Mouse (Mus musculus): ENCODE data around the gene Ccdc171. TPM values are rescaled to one million over a fixed set of nuclear protein-coding genes. Genes with fewer than 3 reads are reported as not detected.
"Not testable (repeated sequence)": the region's sequence is repeated elsewhere in the genome, so short reads cannot be mapped to it uniquely, and the experiment has no call there.

The Ccdc171 gene
- total and polyA plus RNA-seq, 2 experiments from 2014 or later = 2.0 to 3.2 TPM

GRCm38 (mm10) chr4:83549501-83549900, 24.2 kb downstream of the Ccdc171 start:
- no peak overlapping the region for H3K27ac ChIP-seq
- no peaks in the 10 kb centered on the region for H3K36me3 ChIP-seq (ENCODE audit: insufficient read depth, low read length)
- H3K27me3 ChIP-seq (ENCODE audit: insufficient read depth, low read length) = no peaks in the 10 kb centered on the region
- TF ChIP-seq CTCF (IDR thresholded peaks at IDR 0.05; ENCODE audit: low read depth) = no peak
- ATAC-seq = no peak
- DNase-seq (ENCODE audit: low spot score) = peak; percentile 16
- no peaks in the 10 kb centered on the region for H3K9me3 ChIP-seq (ENCODE audit: low read length)
- WGBS = 54% methylated on average over 18 of the region's 18 CpGs
- H3K4me2 ChIP-seq (ENCODE audit: low read depth, low read length) = peak overlapping the region; percentile 33
- no peaks in the 10 kb centered on the region for H3K4me1 ChIP-seq (ENCODE audit: insufficient read depth, low read length)
- H3K9ac ChIP-seq (replicated peaks; ENCODE audit: low read length) = no peak overlapping the region
- H3K4me3 ChIP-seq (ENCODE audit: low read length) = no peak overlapping the region

GRCm38 (mm10) chr4:83567190-83568113, 42.1 kb downstream of the Ccdc171 start:
- Histone ChIP-seq H3K9ac (replicated peaks; ENCODE audit: low read length) (no peak overlapping the region), H3K4me3 (ENCODE audit: low read length) (no peak overlapping the region; the same call in 1 of the 2 replicates), H3K27ac (no peak overlapping the region), H3K36me3 (ENCODE audit: insufficient read depth, low read length) (no peaks in the 10 kb centered on the region), H3K4me2 (ENCODE audit: low read depth, low read length) (no peak overlapping the region), H3K4me1 (ENCODE audit: insufficient read depth, low read length) (no peaks in the 10 kb centered on the region), H3K27me3 (ENCODE audit: insufficient read depth, low read length) (no peaks in the 10 kb centered on the region), H3K9me3 (ENCODE audit: low read length) (no peaks in the 10 kb centered on the region)
- 31% methylated on average over 13 of the region's 13 CpGs for WGBS
- DNase-seq (ENCODE audit: low spot score) (peak; percentile 7), ATAC-seq (peak; percentile 79; the same call in 1 of the 2 replicates)
- TF ChIP-seq CTCF (IDR thresholded peaks at IDR 0.05; ENCODE audit: low read depth) = no peak

GRCm38 (mm10) chr4:83568145-83568544, 42.8 kb downstream of the Ccdc171 start:
- WGBS = 10% methylated on average over 9 of the region's 9 CpGs
- not testable (repeated sequence) for H3K36me3 ChIP-seq (ENCODE audit: insufficient read depth, low read length); H3K4me1 ChIP-seq (ENCODE audit: insufficient read depth, low read length); H3K27ac ChIP-seq; H3K4me3 ChIP-seq (ENCODE audit: low read length); H3K9ac ChIP-seq (replicated peaks; ENCODE audit: low read length); H3K9me3 ChIP-seq (ENCODE audit: low read length); H3K27me3 ChIP-seq (ENCODE audit: insufficient read depth, low read length)
- peak overlapping the region; percentile 30; the same call in 1 of the 2 replicates for H3K4me2 ChIP-seq (ENCODE audit: low read depth, low read length)
- peak; percentile 67; the same call in 1 of the 2 replicates for ATAC-seq
- peak; percentile 13 for DNase-seq (ENCODE audit: low spot score)

GRCm38 (mm10) chr4:83570569-83570968, 45.2 kb downstream of the Ccdc171 start:
- H3K9ac ChIP-seq (replicated peaks; ENCODE audit: low read length) = no peak overlapping the region
- no peaks in the 10 kb centered on the region for H3K27me3 ChIP-seq (ENCODE audit: insufficient read depth, low read length)
- H3K36me3 ChIP-seq (ENCODE audit: insufficient read depth, low read length) = no peaks in the 10 kb centered on the region
- peak; percentile 74 for TF ChIP-seq CTCF (IDR thresholded peaks at IDR 0.05; ENCODE audit: low read depth)
- H3K4me3 ChIP-seq (ENCODE audit: low read length) = no peak overlapping the region
- no peak overlapping the region for H3K27ac ChIP-seq
- no peaks in the 10 kb centered on the region for H3K9me3 ChIP-seq (ENCODE audit: low read length)
- H3K4me1 ChIP-seq (ENCODE audit: insufficient read depth, low read length) = no peaks in the 10 kb centered on the region
- 66% methylated on average over 6 of the region's 6 CpGs for WGBS
- H3K4me2 ChIP-seq (ENCODE audit: low read depth, low read length) = no peak overlapping the region
- ATAC-seq (0 out of 2 replicates have a peak, but pooled peaks have one; percentile 47), DNase-seq (ENCODE audit: low spot score) (peak; percentile 85)

GRCm38 (mm10) chr4:83571033-83571432, 45.7 kb downstream of the Ccdc171 start:
- Histone ChIP-seq H3K27me3 (ENCODE audit: insufficient read depth, low read length) (no peaks in the 10 kb centered on the region), H3K9me3 (ENCODE audit: low read length) (no peaks in the 10 kb centered on the region), H3K4me3 (ENCODE audit: low read length) (no peak overlapping the region), H3K27ac (no peak overlapping the region), H3K9ac (replicated peaks; ENCODE audit: low read length) (no peak overlapping the region), H3K4me2 (ENCODE audit: low read depth, low read length) (no peak overlapping the region), H3K36me3 (ENCODE audit: insufficient read depth, low read length) (no peaks in the 10 kb centered on the region), H3K4me1 (ENCODE audit: insufficient read depth, low read length) (no peaks in the 10 kb centered on the region)
- TF ChIP-seq CTCF (IDR thresholded peaks at IDR 0.05; ENCODE audit: low read depth) = no peak
- WGBS = 92% methylated on average over 5 of the region's 5 CpGs
- no peak for ATAC-seq
- DNase-seq (ENCODE audit: low spot score) = no peak

- no peak overlapping the region for H3K27ac ChIP-seq
- no peak for TF ChIP-seq CTCF (IDR thresholded peaks at IDR 0.05; ENCODE audit: low read depth)
- no peaks in the 10 kb centered on the region for H3K4me1 ChIP-seq (ENCODE audit: insufficient read depth, low read length)
- DNase-seq (ENCODE audit: low spot score) (no peak), ATAC-seq (no peak)
- no peaks in the 10 kb centered on the region for H3K27me3 ChIP-seq (ENCODE audit: insufficient read depth, low read length)
- no peaks in the 10 kb centered on the region for H3K9me3 ChIP-seq (ENCODE audit: low read length)
- H3K4me3 ChIP-seq (ENCODE audit: low read length) = no peak overlapping the region
- 61% methylated on average over 6 of the region's 6 CpGs for WGBS
- H3K4me2 ChIP-seq (ENCODE audit: low read depth, low read length) = no peak overlapping the region
- no peaks in the 10 kb centered on the region for H3K36me3 ChIP-seq (ENCODE audit: insufficient read depth, low read length)
- no peak overlapping the region for H3K9ac ChIP-seq (replicated peaks; ENCODE audit: low read length)
Measured at GRCm38 (mm10) chr4:83572521-83572920, 47.2 kb downstream of the Ccdc171 start.

- H3K27me3 ChIP-seq (ENCODE audit: insufficient read depth, low read length) = no peaks in the 10 kb centered on the region
- H3K27ac ChIP-seq = no peak overlapping the region
- H3K9me3 ChIP-seq (ENCODE audit: low read length) = no peaks in the 10 kb centered on the region
- 75% methylated on average over 3 of the region's 3 CpGs for WGBS
- no peaks in the 10 kb centered on the region for H3K4me1 ChIP-seq (ENCODE audit: insufficient read depth, low read length)
- ATAC-seq (no peak), DNase-seq (ENCODE audit: low spot score) (no peak)
- no peak overlapping the region for H3K4me3 ChIP-seq (ENCODE audit: low read length)
- H3K9ac ChIP-seq (replicated peaks; ENCODE audit: low read length) = no peak overlapping the region
- no peak for TF ChIP-seq CTCF (IDR thresholded peaks at IDR 0.05; ENCODE audit: low read depth)
- no peaks in the 10 kb centered on the region for H3K36me3 ChIP-seq (ENCODE audit: insufficient read depth, low read length)
- H3K4me2 ChIP-seq (ENCODE audit: low read depth, low read length) = no peak overlapping the region
Measured at GRCm38 (mm10) chr4:83576315-83576714, 51.0 kb downstream of the Ccdc171 start.

Data from hindbrain, postnatal 0 days (tissue).